Mouse (Mus musculus) heart, adult 2 months (tissue): ENCODE results near the gene Ctdspl. TPM values are rescaled to one million over a fixed set of nuclear protein-coding genes. Genes with fewer than 3 reads are reported as not detected.
A peak's percentile ranks its signal among the peaks of the same experiment; 100 is the strongest.

Experiments used
- DNase-seq, 2 experiments: peaks; one replicate each; pipeline ENCODE4 v3.0.0; 2021
- H3K27ac ChIP-seq: fragments of 200-600 bp; 2 replicates; pipeline ENCODE4 v1.8.1; 2022
- H3K27me3 ChIP-seq: fragments of 200-500 bp; 2 replicates; pipeline ENCODE4 v1.6.1; 2012; ENCODE audit warnings: mild to moderate bottlenecking, low read length, inconsistent platforms, mixed read lengths; ENCODE audit not compliant: control insufficient read depth, insufficient read depth
- H3K36me3 ChIP-seq: fragments of 200-500 bp; 2 replicates; pipeline ENCODE4 v1.6.1; 2012; ENCODE audit warnings: low read length, inconsistent platforms; ENCODE audit not compliant: control insufficient read depth, insufficient read depth
- H3K4me1 ChIP-seq: fragments of 200-500 bp; 2 replicates; pipeline ENCODE4 v1.6.1; 2011; ENCODE audit warnings: low read length; ENCODE audit not compliant: control insufficient read depth, insufficient read depth
- H3K4me3 ChIP-seq: fragments of 200-600 bp; 2 replicates; pipeline ENCODE4 v1.8.1; 2022
- H3K79me2 ChIP-seq: fragments of 200-500 bp; replicated peaks from 2 replicates; pipeline ENCODE4 v1.6.1; 2012; ENCODE audit warnings: mild to moderate bottlenecking, inconsistent platforms, low read length, moderate library complexity, mixed read lengths; ENCODE audit not compliant: control insufficient read depth, insufficient read depth
- H3K9ac ChIP-seq: fragments of 200-500 bp; 2 replicates; pipeline ENCODE4 v1.6.1; 2012; ENCODE audit warnings: low read depth, mild to moderate bottlenecking, control low read depth, inconsistent platforms, low read length, mixed read lengths
- CTCF ChIP-seq: fragments of 200-600 bp; IDR thresholded peaks from 2 replicates; pipeline ENCODE4 v1.8.1; 2022; ENCODE audit warnings: antibody characterized with exemption, mild to moderate bottlenecking, moderate library complexity
- EP300 ChIP-seq: fragments of 200-500 bp; IDR thresholded peaks from 2 replicates; pipeline ENCODE4 v1.6.1; 2011; ENCODE audit warnings: low read depth, low read length, control low read depth; ENCODE audit not compliant: insufficient read depth
- POLR2A ChIP-seq: fragments of 200-500 bp; IDR thresholded peaks from 2 replicates; pipeline ENCODE4 v1.6.1; 2011; ENCODE audit warnings: mild to moderate bottlenecking, low read depth, low read length, control low read depth; ENCODE audit not compliant: insufficient read depth
- WGBS: fragments of 180-500 bp; shearing (Covaris S2); methylation state at CpG from one replicate; pipeline ENCODE4 v1.1.7; 2018; 5-methylcytosine and 5-hydroxymethylcytosine counted together
- intact Hi-C: fragments of 180-260 bp; cut with DNase I; formaldehyde crosslinking; loops from one replicate; pipeline ENCODE4 v1.15.1; 2025
- polyA plus RNA-seq: library from polyadenylated mRNA; depleted of rRNA; stranded (reverse); fragments of >200 nt; gene quantifications from 2 replicates; pipeline ENCODE4 v1.2.3, GENCODE M21; 2012
- total RNA-seq, 2 experiments: library from RNA; stranded (reverse); gene quantifications; 2 replicates each; pipeline ENCODE4 v1.2.3; 2021

Gene Ctdspl
- total and polyA plus RNA-seq, 3 experiments = 8.5 to 9.7 (median 9.0) TPM

- no peak for TF ChIP-seq CTCF
- TF ChIP-seq POLR2A = no peak
- TF ChIP-seq EP300 = no peak
- peak overlapping the region; percentile 17; the same call in 1 of the 2 replicates for H3K27ac ChIP-seq
- DNase-seq = no peak
- intact Hi-C loops = no loop called here
- H3K36me3 ChIP-seq = no peaks in the 10 kb centered on the region
- peaks cover 14% of the 10 kb centered on the region for H3K4me1 ChIP-seq
- 93% methylated on average over 12 of the region's 12 CpGs for WGBS
- H3K79me2 ChIP-seq = no peaks in the 10 kb centered on the region
- H3K27me3 ChIP-seq = no peaks in the 10 kb centered on the region
- H3K9ac ChIP-seq = no peak overlapping the region
- H3K4me3 ChIP-seq = no peak overlapping the region
These were observed 13.6 kb downstream of the Ctdspl start for GRCm38 (mm10) chr9:118939831-118940230.

GRCm38 (mm10) chr9:118940591-118941207 is 14.4 kb downstream of the Ctdspl start:
- H3K4me1 ChIP-seq = peaks cover 12% of the 10 kb centered on the region
- WGBS = 70% methylated on average over 12 of the region's 12 CpGs
- no peak overlapping the region for H3K27ac ChIP-seq

GRCm38 (mm10) chr9:118942030-118942429 is 15.8 kb downstream of the Ctdspl start:
- H3K27me3 ChIP-seq = no peaks in the 10 kb centered on the region
- H3K79me2 ChIP-seq = no peaks in the 10 kb centered on the region
- WGBS = 73% methylated on average over 4 of the region's 4 CpGs
- no peak overlapping the region for H3K4me3 ChIP-seq
- DNase-seq = no peak
- peaks cover 8% of the 10 kb centered on the region for H3K4me1 ChIP-seq
- H3K9ac ChIP-seq = no peak overlapping the region
- H3K27ac ChIP-seq = no peak overlapping the region
- intact Hi-C loops = no loop called here
- TF ChIP-seq EP300 = no peak
- H3K36me3 ChIP-seq = no peaks in the 10 kb centered on the region

More at GRCm38 (mm10) chr9:118940591-118941207, 14.4 kb downstream of the Ctdspl start:
- TF ChIP-seq POLR2A = no peak
- TF ChIP-seq CTCF = no peak
- no peak for TF ChIP-seq EP300
- no peaks in the 10 kb centered on the region for H3K79me2 ChIP-seq
- H3K9ac ChIP-seq = no peak overlapping the region
- no peak for DNase-seq
- intact Hi-C loops = no loop called here
- H3K4me3 ChIP-seq = no peak overlapping the region
- no peaks in the 10 kb centered on the region for H3K36me3 ChIP-seq
- no peaks in the 10 kb centered on the region for H3K27me3 ChIP-seq

- 31% methylated on average over 5 of the region's 5 CpGs for WGBS
- H3K27ac ChIP-seq = no peak overlapping the region
- intact Hi-C loops = no loop called here
- H3K4me1 ChIP-seq = peaks cover 3% of the 10 kb centered on the region
- no peak overlapping the region for H3K4me3 ChIP-seq
- H3K79me2 ChIP-seq = no peaks in the 10 kb centered on the region
- no peak for TF ChIP-seq CTCF
- TF ChIP-seq EP300 = no peak
- no peak for TF ChIP-seq POLR2A
- no peak for DNase-seq
- no peak overlapping the region for H3K9ac ChIP-seq
- no peaks in the 10 kb centered on the region for H3K36me3 ChIP-seq
- H3K27me3 ChIP-seq = no peaks in the 10 kb centered on the region
These were observed 17.7 kb downstream of the Ctdspl start for GRCm38 (mm10) chr9:118943941-118944340.

- no peak for DNase-seq
- Histone ChIP-seq H3K79me2 (no peaks in the 10 kb centered on the region), H3K4me3 (no peak overlapping the region), H3K36me3 (no peaks in the 10 kb centered on the region), H3K27me3 (no peaks in the 10 kb centered on the region), H3K9ac (no peak overlapping the region), H3K4me1 (peaks cover 3% of the 10 kb centered on the region), H3K27ac (no peak overlapping the region)
- intact Hi-C loops = no loop called here
- 35% methylated on average over 12 of the region's 12 CpGs for WGBS
- TF ChIP-seq POLR2A = no peak
- no peak for TF ChIP-seq CTCF
- no peak for TF ChIP-seq EP300
These were observed 18.1 kb downstream of the Ctdspl start for GRCm38 (mm10) chr9:118944388-118944787.

GRCm38 (mm10) chr9:118948486-118948885 is 22.2 kb downstream of the Ctdspl start:
- TF ChIP-seq POLR2A (no peak), CTCF (no peak), EP300 (no peak)
- intact Hi-C loops = no loop called here
- peaks cover 8% of the 10 kb centered on the region for H3K4me1 ChIP-seq

More at GRCm38 (mm10) chr9:118948486-118948885, 22.2 kb downstream of the Ctdspl start:
- H3K9ac ChIP-seq = no peak overlapping the region
- DNase-seq = no peak
- H3K27me3 ChIP-seq = no peaks in the 10 kb centered on the region
- WGBS = 86% methylated on average over 5 of the region's 5 CpGs
- H3K4me3 ChIP-seq = no peak overlapping the region
- no peaks in the 10 kb centered on the region for H3K79me2 ChIP-seq
- no peaks in the 10 kb centered on the region for H3K36me3 ChIP-seq
- H3K27ac ChIP-seq = no peak overlapping the region
